8 mouse cellular contexts compared by ENCODE assay signal in genomic region chr10:81626101-81626993, GRCm38 (mm10). TPM values are rescaled to one million over a fixed set of nuclear protein-coding genes. Genes with fewer than 3 reads are reported as not detected.
DNase-seq lines count a peak whose midpoint lies in the region; ATAC-seq lines count a peak whose summit lies in the region.

No protein-coding gene starts in this region.

- no peaks in the 10 kb centered on the region for H3K9me3 ChIP-seq in kidney, embryonic 14.5 days (ENCODE audit: control insufficient read depth, low read length)
- H3K9me3 ChIP-seq in forebrain, embryonic 15.5 days: no peaks in the 10 kb centered on the region
- no peaks in the 10 kb centered on the region for H3K9me3 ChIP-seq in liver, embryonic 15.5 days (replicated peaks)

- no peak overlapping the region; the same call in 1 of the 2 replicates for H3K27ac ChIP-seq in kidney, embryonic 14.5 days (ENCODE audit: low read depth, low read length)
- peak overlapping the region; percentile 89 for H3K27ac ChIP-seq in forebrain, embryonic 15.5 days (replicated peaks)
- peak overlapping the region; percentile 92 for H3K27ac ChIP-seq in liver, embryonic 15.5 days (replicated peaks)

- peak overlapping the region; percentile 80 for H3K9ac ChIP-seq in kidney, embryonic 14.5 days (ENCODE audit: low read depth, low read length)
- H3K9ac ChIP-seq in forebrain, embryonic 15.5 days (replicated peaks): peak overlapping the region; percentile 65
- peak overlapping the region; percentile 72 for H3K9ac ChIP-seq in liver, embryonic 15.5 days

- peaks cover 4% of the 10 kb centered on the region; the same call in 1 of the 2 replicates for H3K4me1 ChIP-seq in kidney, embryonic 14.5 days (ENCODE audit: control insufficient read depth, insufficient read depth, low read length)
- H3K4me1 ChIP-seq in forebrain, embryonic 15.5 days: peaks cover 21% of the 10 kb centered on the region
- H3K4me1 ChIP-seq in liver, embryonic 15.5 days (replicated peaks): peaks cover 35% of the 10 kb centered on the region

- H3K27me3 ChIP-seq in kidney, embryonic 14.5 days (ENCODE audit: control insufficient read depth, insufficient read depth, low read length): no peaks in the 10 kb centered on the region
- H3K27me3 ChIP-seq in forebrain, embryonic 15.5 days: no peaks in the 10 kb centered on the region; the same call in 1 of the 2 replicates
- H3K27me3 ChIP-seq in liver, embryonic 15.5 days: no peaks in the 10 kb centered on the region

- 0 out of 2 replicates have a peak, but pooled peaks have one; percentile 8 for ATAC-seq in kidney, embryonic 14.5 days (ENCODE audit: low FRiP score, low TSS enrichment)
- no peak for ATAC-seq in forebrain, embryonic 15.5 days (replicated peaks)
- no peak for ATAC-seq in liver, embryonic 15.5 days (ENCODE audit: insufficient read depth)

- no peak for DNase-seq in kidney, adult 8-10 months
- peak; percentile 36 for DNase-seq in NIH3T3 (ENCODE audit: low read depth)
- DNase-seq in T-cell, adult 2 months (ENCODE audit: low spot score): no peak
- DNase-seq in frontal cortex, postnatal 14 days (ENCODE audit: low spot score in 2 of 2): no peak
- DNase-seq in adrenal gland, adult 8-10 months: no peak

- WGBS in kidney, embryonic 14.5 days: 88% methylated on average over 22 of the region's 22 CpGs
- WGBS in forebrain, embryonic 15.5 days: 89% methylated on average over 22 of the region's 22 CpGs
- WGBS in liver, embryonic 15.5 days (ENCODE audit: insufficient replicate concordance): 78% methylated on average over 22 of the region's 22 CpGs

- peak overlapping the region; percentile 83 for H3K4me2 ChIP-seq in kidney, embryonic 14.5 days (replicated peaks; ENCODE audit: low read depth, low read length)
- peak overlapping the region; percentile 65 for H3K4me2 ChIP-seq in forebrain, embryonic 15.5 days (replicated peaks)
- H3K4me2 ChIP-seq in liver, embryonic 15.5 days: peak overlapping the region; percentile 93

- H3K36me3 ChIP-seq in kidney, embryonic 14.5 days (ENCODE audit: control insufficient read depth, insufficient read depth, low read length): peaks cover 28% of the 10 kb centered on the region; the same call in 1 of the 2 replicates
- H3K36me3 ChIP-seq in forebrain, embryonic 15.5 days: peaks cover 31% of the 10 kb centered on the region
- peaks cover 4% of the 10 kb centered on the region; the same call in 1 of the 2 replicates for H3K36me3 ChIP-seq in liver, embryonic 15.5 days (replicated peaks)

- H3K4me3 ChIP-seq in kidney, embryonic 14.5 days (ENCODE audit: low read length): peak overlapping the region; percentile 74
- peak overlapping the region; percentile 63 for H3K4me3 ChIP-seq in forebrain, embryonic 15.5 days
- peak overlapping the region; percentile 73 for H3K4me3 ChIP-seq in liver, embryonic 15.5 days (replicated peaks)

RNA-seq across cellular contexts. Expression of gene Sirt6, which starts 1.2 kb away (rescaled TPM):
- polyA plus RNA-seq in kidney, embryonic 14.5 days (2014; fragmentation: Nextera tagmentation; extraction: Ambion mirVana): 39.9 and 40.7 TPM in 2 replicates
- 56.5 and 56.7 TPM in 2 replicates for polyA plus RNA-seq in forebrain, embryonic 15.5 days (2015; fragmentation: Nextera tagmentation; extraction: Ambion mirVana)
- polyA plus RNA-seq in liver, embryonic 15.5 days (2015; fragmentation: Nextera tagmentation; extraction: Ambion mirVana): 7.7 and 9.1 TPM in 2 replicates
- total RNA-seq in adrenal gland, adult 8-10 months (2022): 10 to 100 TPM; 14.7 to 34.5 (median 26.5) TPM

RNA-seq across cellular contexts. Expression of gene Ankrd24, which starts 2.0 kb away (rescaled TPM):
- 11.3 and 18.5 TPM in 2 replicates for polyA plus RNA-seq in kidney, embryonic 14.5 days (2014; fragmentation: Nextera tagmentation; extraction: Ambion mirVana)
- 11.5 and 12.6 TPM in 2 replicates for polyA plus RNA-seq in forebrain, embryonic 15.5 days (2015; fragmentation: Nextera tagmentation; extraction: Ambion mirVana)
- polyA plus RNA-seq in liver, embryonic 15.5 days (2015; fragmentation: Nextera tagmentation; extraction: Ambion mirVana): 1.8 and 2.3 TPM in 2 replicates
- total RNA-seq in adrenal gland, adult 8-10 months (2022): 10 to 100 TPM; 24.6 to 58.2 (median 46.7) TPM

RNA-seq across cellular contexts. Expression of gene BC025920, which starts 20.3 kb away (rescaled TPM):
- polyA plus RNA-seq in kidney, embryonic 14.5 days (2014; fragmentation: Nextera tagmentation; extraction: Ambion mirVana): 0.84 and 0.86 TPM in 2 replicates
- polyA plus RNA-seq in forebrain, embryonic 15.5 days (2015; fragmentation: Nextera tagmentation; extraction: Ambion mirVana): 3.0 and 3.1 TPM in 2 replicates
- 0.23 and 0.24 TPM in 2 replicates for polyA plus RNA-seq in liver, embryonic 15.5 days (2015; fragmentation: Nextera tagmentation; extraction: Ambion mirVana)
- total RNA-seq in adrenal gland, adult 8-10 months (2022): 1 to 10 TPM; 1.2 to 1.7 (median 1.3) TPM

RNA-seq across cellular contexts. Expression of gene Gm10778, which starts 22.5 kb away (rescaled TPM):
- 5.3 and 6.4 TPM in 2 replicates for polyA plus RNA-seq in kidney, embryonic 14.5 days (2014; fragmentation: Nextera tagmentation; extraction: Ambion mirVana)
- 6.3 and 6.9 TPM in 2 replicates for polyA plus RNA-seq in forebrain, embryonic 15.5 days (2015; fragmentation: Nextera tagmentation; extraction: Ambion mirVana)
- polyA plus RNA-seq in liver, embryonic 15.5 days (2015; fragmentation: Nextera tagmentation; extraction: Ambion mirVana): 1.7 TPM in 2 replicates
- total RNA-seq in adrenal gland, adult 8-10 months (2022): 1 to 10 TPM; 1.4 to 4.1 (median 3.7) TPM

RNA-seq across cellular contexts. Expression of gene Tle6, which starts 25.5 kb away (rescaled TPM):
- polyA plus RNA-seq in kidney, embryonic 14.5 days (2014; fragmentation: Nextera tagmentation; extraction: Ambion mirVana): 12.6 and 15.5 TPM in 2 replicates
- polyA plus RNA-seq in forebrain, embryonic 15.5 days (2015; fragmentation: Nextera tagmentation; extraction: Ambion mirVana): 3.0 and 4.2 TPM in 2 replicates
- 3.5 TPM in 2 replicates for polyA plus RNA-seq in liver, embryonic 15.5 days (2015; fragmentation: Nextera tagmentation; extraction: Ambion mirVana)
- total RNA-seq in adrenal gland, adult 8-10 months (2022): 100 to 1,000 TPM in 2 of 4 experiments, 10 to 100 TPM in 2; 32.2 to 138 (median 85.6) TPM
